Mouse (Mus musculus) liver, embryonic 14.5 days (tissue): Measurements from ENCODE around the gene Pde4b.

Source experiments
- CTCF ChIP-seq: IDR thresholded peaks from 2 replicates; pipeline ENCODE4 v1.5.1; 2016; ENCODE audit warnings: antibody characterized with exemption, low read depth, control low read depth
- EP300 ChIP-seq: IDR thresholded peaks from 2 replicates; pipeline ENCODE4 v1.6.1; 2016; ENCODE audit warnings: antibody characterized with exemption, low read depth

- TF ChIP-seq CTCF (no peak), EP300 (no peak)
Observed at GRCm38 (mm10) chr4:102287172-102287571, 199.8 kb downstream of the Pde4b start.
